Mouse (Mus musculus) hindbrain, embryonic 11.5 days (tissue): ENCODE data around the gene 4930556J24Rik. TPM values are rescaled to one million over a fixed set of nuclear protein-coding genes. Genes with fewer than 3 reads are reported as not detected.

Source experiments
- ATAC-seq: fragments of 200-750 bp; cut with Nextera tagmentation; 2 replicates; pipeline ENCODE4 v1.8.0; 2017; ENCODE audit warnings: mild to moderate bottlenecking, moderate TSS enrichment, moderate library complexity; ENCODE audit not compliant: low FRiP score
- DNase-seq: peaks from one replicate; pipeline ENCODE4 v3.0.0-alpha.2; 2015; ENCODE audit warnings: low spot score
- H3K27ac ChIP-seq: fragments of 300-500 bp; sonication (generic); 2 replicates; pipeline ENCODE4 v1.5.1; 2014; ENCODE audit warnings: mild to moderate bottlenecking, low read depth, low read length
- H3K27me3 ChIP-seq: fragments of 300-500 bp; sonication (generic); 2 replicates; pipeline ENCODE4 v1.6.1; 2014; ENCODE audit warnings: mild to moderate bottlenecking, low read length, moderate library complexity, mixed read lengths; ENCODE audit not compliant: control insufficient read depth, insufficient read depth
- H3K36me3 ChIP-seq: fragments of 300-500 bp; sonication (generic); 2 replicates; pipeline ENCODE4 v1.6.1; 2014; ENCODE audit warnings: mild to moderate bottlenecking, low read length, moderate library complexity, mixed read lengths; ENCODE audit not compliant: control insufficient read depth, insufficient read depth
- H3K4me1 ChIP-seq: fragments of 300-500 bp; sonication (generic); replicated peaks from 2 replicates; pipeline ENCODE4 v1.6.1; 2014; ENCODE audit warnings: low read length, mixed read lengths; ENCODE audit not compliant: control insufficient read depth, insufficient read depth
- H3K4me2 ChIP-seq: fragments of 300-500 bp; sonication (generic); replicated peaks from 2 replicates; pipeline ENCODE4 v1.6.1; 2014; ENCODE audit warnings: mild to moderate bottlenecking, low read depth, low read length
- H3K4me3 ChIP-seq: fragments of 300-500 bp; sonication (generic); 2 replicates; pipeline ENCODE4 v1.5.1; 2014; ENCODE audit warnings: low read depth, low read length
- H3K9ac ChIP-seq: fragments of 300-500 bp; sonication (generic); 2 replicates; pipeline ENCODE4 v1.6.1; 2014; ENCODE audit warnings: low read depth, low read length
- H3K9me3 ChIP-seq: fragments of 300-500 bp; sonication (generic); 2 replicates; pipeline ENCODE4 v1.6.1; 2016; ENCODE audit warnings: low read length; ENCODE audit not compliant: control insufficient read depth
- whole genome bisulfite sequencing: fragments of 180-500 bp; shearing (Covaris S2); extraction: QIAGEN DNeasy Blood & Tissue Kit; methylation state at CpG from one replicate; pipeline ENCODE4 v1.1.7; 2014; 5-methylcytosine and 5-hydroxymethylcytosine counted together
- polyA plus RNA-seq: library from polyadenylated mRNA; unstranded; fragments of >200 nt; fragmentation: Nextera tagmentation; extraction: Ambion mirVana; gene quantifications from 2 replicates; pipeline ENCODE4 v1.2.1, GENCODE M21; 2014

Gene 4930556J24Rik
- polyA plus RNA-seq, 1 experiment from 2014 or later, result 0.19 TPM

GRCm38 (mm10) chr11:3922731-3923130 is 53.8 kb downstream of the 4930556J24Rik start:
- Histone ChIP-seq H3K27me3 (no peaks in the 10 kb centered on the region), H3K36me3 (no peaks in the 10 kb centered on the region), H3K4me3 (no peak overlapping the region), H3K9me3 (no peaks in the 10 kb centered on the region), H3K4me1 (no peaks in the 10 kb centered on the region), H3K27ac (no peak overlapping the region), H3K4me2 (no peak overlapping the region), H3K9ac (no peak overlapping the region)
- no peak for ATAC-seq
- no peak for DNase-seq
- WGBS, result 95% methylated on average over 6 of the region's 6 CpGs

DNA sequence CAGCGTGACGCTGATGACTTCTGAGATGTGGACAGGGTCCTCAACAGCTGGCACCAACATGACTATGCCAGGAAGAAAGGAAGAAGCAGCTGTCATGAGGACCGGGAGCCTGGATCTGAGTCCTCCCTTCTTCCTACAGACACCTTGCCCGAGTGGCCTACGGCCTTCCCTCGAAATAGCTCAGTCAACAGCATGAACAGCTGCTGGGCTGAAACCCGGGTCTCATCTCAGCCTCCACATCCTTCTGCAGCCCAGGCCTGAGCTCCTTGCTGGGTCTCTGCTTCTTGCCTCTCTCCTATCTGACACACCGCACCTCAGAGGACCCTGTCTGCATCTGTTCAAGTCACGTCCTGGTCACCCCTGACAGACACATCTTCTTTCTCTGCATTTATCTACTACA is 54.5 kb downstream of the 4930556J24Rik start:
- ATAC-seq, result no peak
- no peak overlapping the region for H3K27ac ChIP-seq
- H3K4me1 ChIP-seq, result no peaks in the 10 kb centered on the region
- H3K9ac ChIP-seq, result no peak overlapping the region
- H3K36me3 ChIP-seq, result no peaks in the 10 kb centered on the region
- H3K4me2 ChIP-seq, result no peak overlapping the region
- no peaks in the 10 kb centered on the region for H3K9me3 ChIP-seq
- DNase-seq, result no peak
- H3K27me3 ChIP-seq, result no peaks in the 10 kb centered on the region
- no peak overlapping the region for H3K4me3 ChIP-seq
- 95% methylated on average over 9 of the region's 9 CpGs for whole genome bisulfite sequencing

DNA sequence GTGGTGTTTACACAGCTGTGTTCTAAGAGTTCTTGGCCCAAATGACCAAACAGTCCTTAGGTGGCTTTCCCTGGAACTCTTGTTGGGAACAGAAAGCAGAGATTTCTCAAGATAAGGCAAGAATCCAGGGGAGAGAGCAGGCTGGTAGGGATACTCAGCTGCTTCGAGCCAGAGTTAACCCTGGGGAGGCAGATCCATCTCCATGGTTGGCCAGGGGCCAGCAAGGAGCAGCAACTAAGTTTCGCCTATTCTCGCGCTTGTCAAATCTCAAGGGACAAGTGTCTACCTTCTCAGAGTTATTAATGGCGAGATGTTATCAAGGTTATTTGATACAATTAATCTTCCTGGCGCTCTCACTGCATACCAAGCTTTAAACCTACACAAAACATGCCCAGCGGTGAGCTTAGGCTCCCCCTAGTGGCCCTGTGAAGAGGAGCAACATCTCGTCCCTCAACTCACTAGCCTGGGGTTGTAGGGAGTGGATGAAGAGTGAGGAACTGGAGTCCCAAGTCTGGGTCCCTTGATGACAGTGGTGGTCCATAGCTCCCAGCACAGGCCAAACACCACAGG is 55.2 kb downstream of the 4930556J24Rik start:
- Histone ChIP-seq H3K9me3 (no peaks in the 10 kb centered on the region), H3K4me2 (no peak overlapping the region), H3K27me3 (no peaks in the 10 kb centered on the region), H3K36me3 (no peaks in the 10 kb centered on the region), H3K4me1 (no peaks in the 10 kb centered on the region), H3K9ac (no peak overlapping the region), H3K4me3 (no peak overlapping the region), H3K27ac (no peak overlapping the region)
- WGBS, result 41% methylated on average over 8 of the region's 8 CpGs
- peak; percentile 75 for DNase-seq
- ATAC-seq, result no peak

DNA sequence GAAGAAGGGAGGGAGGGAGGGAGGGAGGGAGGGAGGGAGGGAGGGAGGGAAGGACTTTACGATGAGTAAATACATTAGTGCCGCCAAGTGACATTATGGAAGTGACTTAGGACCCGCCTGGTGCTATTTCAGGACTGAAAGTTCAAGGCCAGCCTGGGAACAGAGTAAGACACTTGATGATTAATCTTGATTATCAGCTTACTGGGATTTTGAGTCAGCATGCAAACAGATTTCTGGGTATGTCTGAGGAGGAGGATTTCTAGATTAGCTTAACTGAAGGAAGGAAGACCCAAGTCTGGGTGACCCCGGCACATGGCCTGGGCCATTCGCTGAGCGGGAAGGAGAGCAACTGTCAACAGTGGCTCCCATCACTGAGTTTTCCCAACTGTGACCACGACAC is 56.1 kb downstream of the 4930556J24Rik start:
- Histone ChIP-seq H3K9ac (no peak overlapping the region), H3K9me3 (no peaks in the 10 kb centered on the region), H3K27ac (no peak overlapping the region), H3K4me2 (no peak overlapping the region), H3K36me3 (no peaks in the 10 kb centered on the region), H3K27me3 (no peaks in the 10 kb centered on the region), H3K4me1 (no peaks in the 10 kb centered on the region), H3K4me3 (no peak overlapping the region)
- DNase-seq, result no peak
- ATAC-seq, result no peak
- 91% methylated on average over 7 of the region's 7 CpGs for WGBS

- WGBS, result 70% methylated on average over 1 of the region's 1 CpGs
- H3K27me3 ChIP-seq, result no peaks in the 10 kb centered on the region
- no peaks in the 10 kb centered on the region for H3K9me3 ChIP-seq
- H3K4me3 ChIP-seq, result no peak overlapping the region
- no peak overlapping the region for H3K4me2 ChIP-seq
- H3K36me3 ChIP-seq, result no peaks in the 10 kb centered on the region
- H3K9ac ChIP-seq, result no peak overlapping the region
- H3K27ac ChIP-seq, result no peak overlapping the region
- H3K4me1 ChIP-seq, result no peaks in the 10 kb centered on the region; the same call in 1 of the 2 replicates
- ATAC-seq, result no peak
- peak; percentile 28 for DNase-seq
These were observed 57.8 kb downstream of the 4930556J24Rik start for GRCm38 (mm10) chr11:3918738-3919137.

GRCm38 (mm10) chr11:3914109-3914840 is 62.3 kb downstream of the 4930556J24Rik start, which contains the start of gene Slc35e4:
Gene Slc35e4 (minus strand): TSS chr11:3914664.
- H3K4me2 ChIP-seq, result peak within 1 kb of the TSS; percentile 91
- H3K36me3 ChIP-seq, result no peaks in the 10 kb centered on the region
- peak within 1 kb of the TSS; percentile 58 for H3K27ac ChIP-seq
- peak within 1 kb of the TSS; percentile 53 for H3K4me3 ChIP-seq
- DNase-seq (peak; percentile 92), ATAC-seq (peak; percentile 75)
- H3K4me1 ChIP-seq, result peaks cover 12% of the 10 kb centered on the region
- no peaks in the 10 kb centered on the region for H3K9me3 ChIP-seq
- under 1% methylated on average over 28 of the region's 28 CpGs for WGBS
- no peaks in the 10 kb centered on the region; the same call in 1 of the 2 replicates for H3K27me3 ChIP-seq
- H3K9ac ChIP-seq, result peak within 1 kb of the TSS; percentile 64

GRCm38 (mm10) chr11:3913316-3914108 is 63.1 kb downstream of the 4930556J24Rik start:
- Histone ChIP-seq H3K4me1 (peaks cover 12% of the 10 kb centered on the region), H3K4me2 (peak overlapping the region; percentile 91), H3K9me3 (no peaks in the 10 kb centered on the region), H3K27me3 (no peaks in the 10 kb centered on the region; the same call in 1 of the 2 replicates), H3K36me3 (no peaks in the 10 kb centered on the region), H3K4me3 (peak overlapping the region; percentile 53), H3K9ac (peak overlapping the region; percentile 64), H3K27ac (peak overlapping the region; percentile 58)
- peak; percentile 87 for DNase-seq
- WGBS, result under 1% methylated on average over 59 of the region's 65 CpGs
- ATAC-seq, result peak; percentile 86

GRCm38 (mm10) chr11:3912875-3913271 is 63.7 kb downstream of the 4930556J24Rik start:
- Histone ChIP-seq H3K9me3 (no peaks in the 10 kb centered on the region), H3K36me3 (no peaks in the 10 kb centered on the region), H3K9ac (peak overlapping the region; percentile 64), H3K27ac (no peak overlapping the region), H3K4me1 (peaks cover 12% of the 10 kb centered on the region), H3K4me2 (peak overlapping the region; percentile 91), H3K27me3 (no peaks in the 10 kb centered on the region; the same call in 1 of the 2 replicates), H3K4me3 (peak overlapping the region; percentile 53)
- 0% methylated on average over 16 of the region's 16 CpGs for WGBS
- peak; percentile 45 for DNase-seq
- peak; percentile 21 for ATAC-seq
